Mouse (Mus musculus): ENCODE data around the gene Arf6.
A peak's percentile ranks its signal among the peaks of the same experiment; 100 is the strongest.
"Not testable (repeated sequence)": the region's sequence is repeated elsewhere in the genome, so short reads cannot be mapped to it uniquely, and the experiment has no call there.

Gene Arf6

GRCm38 (mm10) chr12:69371854-69372671 is at the start of gene Arf6, which contains the start of gene Gm9887:
Gene Arf6, plus strand, starts transcription at chr12:69372150.
Gene Gm9887, minus strand, starts transcription at chr12:69372458.
- peak; percentile 98 to 99 for DNase-seq

DNA sequence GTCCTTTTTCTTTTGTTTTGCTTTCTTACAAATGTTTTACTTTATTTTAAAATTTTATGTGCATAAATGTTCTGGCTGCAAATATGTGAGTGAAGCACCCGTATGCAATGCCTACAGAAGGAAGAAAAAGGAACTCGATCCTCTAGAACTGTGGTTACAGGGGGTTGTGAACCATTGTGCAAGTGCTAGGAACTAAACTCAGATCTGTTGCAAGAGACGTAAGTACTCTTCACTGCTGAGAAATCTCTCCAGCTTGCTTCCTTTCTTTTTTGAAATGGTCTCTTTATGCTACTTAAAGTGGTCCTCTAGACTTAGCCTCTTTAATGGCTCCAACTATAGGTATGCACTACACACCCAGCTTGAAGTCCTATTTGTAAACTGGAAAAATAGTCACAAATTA is 40.8 kb upstream of the Arf6 start:
- DNase-seq, result no peak

DNA sequence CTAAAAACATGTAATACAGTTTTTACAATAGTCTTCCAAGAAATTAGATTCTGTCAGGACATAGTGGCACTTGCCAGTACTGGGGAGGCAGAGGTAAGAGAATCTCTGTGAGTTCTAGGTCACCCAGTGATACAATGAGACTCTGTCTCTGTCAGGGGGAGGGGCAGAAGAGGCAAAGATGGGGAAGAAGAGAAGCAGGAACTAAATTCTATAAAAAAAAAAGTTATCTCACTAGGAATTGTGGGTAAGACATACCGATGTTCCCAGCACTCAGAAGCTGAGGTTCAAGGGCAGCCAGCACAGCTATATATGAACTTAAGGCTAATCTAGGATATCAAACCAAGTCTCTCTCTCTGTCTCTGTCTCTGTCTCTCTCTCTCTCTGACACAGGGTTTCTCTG is 39.8 kb upstream of the Arf6 start:
- DNase-seq, result no peak

- no peak for DNase-seq
These were observed 38.4 kb upstream of the Arf6 start for GRCm38 (mm10) chr12:69333547-69333946.

GRCm38 (mm10) chr12:69349928-69350327 is 22.0 kb upstream of the Arf6 start:
- DNase-seq, result no peak

DNA sequence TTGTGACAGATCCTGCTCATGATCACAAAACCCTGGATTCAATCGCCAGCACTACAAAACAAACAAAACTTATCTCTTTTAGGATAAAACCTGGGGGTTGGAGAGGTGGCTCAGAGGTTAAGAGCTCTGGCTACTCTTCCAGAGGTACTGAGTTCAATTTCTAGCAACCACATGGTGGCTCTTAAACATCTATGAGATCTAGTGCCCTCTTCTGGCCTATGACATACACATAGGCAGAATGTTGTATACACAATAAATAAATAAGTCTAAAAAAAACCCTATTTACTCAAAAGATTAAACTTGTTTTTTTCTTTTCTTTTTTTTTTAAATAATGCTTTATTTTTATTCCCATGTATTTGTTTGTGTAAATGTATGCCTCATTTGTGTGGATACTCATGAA is 20.3 kb upstream of the Arf6 start:
- no peak for DNase-seq

DNA sequence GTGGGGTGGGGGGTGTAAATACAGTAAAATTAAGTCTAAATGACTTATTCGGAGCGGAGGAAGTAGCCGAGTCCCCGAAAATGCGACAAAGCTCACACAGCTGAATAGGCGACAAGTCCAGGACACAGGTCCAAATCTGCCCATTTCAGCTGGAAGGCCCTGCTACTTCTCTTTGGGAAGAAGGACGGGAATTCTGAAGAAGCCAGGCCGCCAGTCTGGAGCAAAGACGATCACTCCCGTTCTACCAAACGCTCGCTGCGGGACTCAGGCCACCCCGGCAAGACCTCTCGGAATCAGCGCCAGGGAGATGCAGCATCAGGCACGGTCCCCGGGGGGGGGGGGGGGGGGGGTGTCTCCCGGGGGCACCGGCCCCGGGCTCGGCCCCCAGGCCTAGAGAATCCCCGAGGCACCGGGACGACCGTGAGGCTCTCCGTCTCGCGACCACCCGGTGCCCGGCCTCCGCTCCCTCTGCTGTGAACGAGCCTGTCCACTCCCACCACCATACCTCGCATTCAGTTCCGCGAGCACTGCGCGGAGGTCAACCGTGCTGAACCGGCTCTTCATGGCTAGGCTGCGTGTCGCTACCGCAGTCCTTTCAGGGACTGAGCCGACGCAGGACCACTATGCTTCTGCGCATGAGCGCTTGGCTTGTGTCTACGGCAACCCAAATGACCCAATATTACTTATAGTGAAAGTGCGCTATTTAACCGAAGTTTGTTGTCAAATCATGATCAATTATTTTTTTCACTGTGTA is 15.2 kb upstream of the Arf6 start, which contains the start of gene Nemf:
Gene Nemf (minus strand): TSS at position 620 of the 754 bp plus-strand sequence.
- DNase-seq, result peak; percentile 91 to 96

DNA sequence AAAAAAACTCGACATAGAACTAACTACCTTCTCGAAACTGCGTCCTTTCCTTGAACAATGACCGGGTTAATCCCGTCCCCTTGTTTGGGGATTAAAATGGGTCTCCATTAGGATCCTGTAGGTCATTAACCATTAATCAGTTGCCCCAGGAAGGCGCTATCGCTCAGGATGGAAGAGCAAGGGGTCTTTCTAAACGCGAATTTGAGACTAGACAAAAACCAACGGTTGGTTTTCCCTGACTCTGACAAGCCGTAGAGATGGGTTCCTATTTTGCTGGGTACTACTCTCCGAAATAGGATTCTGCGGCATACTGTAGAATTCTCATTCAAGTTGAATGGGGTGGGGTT is 14.7 kb upstream of the Arf6 start:
- DNase-seq, result no peak

- peak; percentile 38 to 74 for DNase-seq
These were observed 11.3 kb upstream of the Arf6 start for GRCm38 (mm10) chr12:69360655-69360996.

DNA sequence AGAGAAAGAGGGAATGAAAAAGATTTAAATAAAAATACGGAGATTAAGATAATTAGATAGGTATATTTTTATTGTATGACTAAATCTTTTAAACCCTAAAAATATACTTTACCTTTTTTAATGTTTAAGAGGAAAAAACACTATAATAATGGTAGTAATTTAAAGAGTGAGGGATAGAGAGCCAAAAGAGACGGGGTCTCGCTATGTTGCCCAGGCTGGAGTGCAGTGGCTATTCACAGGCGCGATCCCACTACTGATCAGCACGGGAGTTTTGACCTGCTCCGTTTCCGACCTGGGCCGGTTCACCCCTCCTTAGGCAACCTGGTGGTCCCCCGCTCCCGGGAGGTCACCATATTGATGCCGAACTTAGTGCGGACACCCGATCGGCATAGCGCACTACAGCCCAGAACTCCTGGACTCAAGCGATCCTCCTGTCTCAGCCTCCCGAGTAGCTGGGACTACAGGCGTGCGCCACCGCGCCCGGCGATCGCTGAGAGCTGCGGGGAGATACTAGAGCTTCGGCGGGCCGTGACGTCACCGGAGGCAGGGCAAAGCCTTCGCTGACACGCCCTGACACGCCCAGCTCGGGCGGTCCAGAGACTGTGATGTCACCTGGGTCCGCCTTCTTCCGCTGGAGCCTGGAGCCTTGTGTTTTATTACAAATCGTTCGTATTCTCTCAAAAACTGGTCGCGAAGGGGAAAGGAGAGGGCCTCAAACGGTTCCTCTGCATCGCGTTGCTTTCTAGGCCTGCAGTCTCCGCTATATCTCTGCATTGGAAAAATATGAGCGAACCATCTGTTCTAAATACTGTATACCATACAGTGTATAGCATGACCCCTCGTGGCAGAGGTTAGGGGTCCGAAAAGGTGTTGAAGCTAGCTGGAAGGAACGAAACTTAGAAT is 10.7 kb upstream of the Arf6 start:
- DNase-seq, result peak; percentile 99

GRCm38 (mm10) chr12:69361919-69362318 is 10.0 kb upstream of the Arf6 start:
- DNase-seq, result no peak

GRCm38 (mm10) chr12:69362388-69362787 is 9.6 kb upstream of the Arf6 start:
- no peak for DNase-seq

- not testable (repeated sequence) for DNase-seq
These were observed 8.8 kb upstream of the Arf6 start for GRCm38 (mm10) chr12:69363110-69363509.

- DNase-seq, result peak; percentile 72 to 77
These were observed 7.8 kb upstream of the Arf6 start for GRCm38 (mm10) chr12:69363899-69364762.

DNA sequence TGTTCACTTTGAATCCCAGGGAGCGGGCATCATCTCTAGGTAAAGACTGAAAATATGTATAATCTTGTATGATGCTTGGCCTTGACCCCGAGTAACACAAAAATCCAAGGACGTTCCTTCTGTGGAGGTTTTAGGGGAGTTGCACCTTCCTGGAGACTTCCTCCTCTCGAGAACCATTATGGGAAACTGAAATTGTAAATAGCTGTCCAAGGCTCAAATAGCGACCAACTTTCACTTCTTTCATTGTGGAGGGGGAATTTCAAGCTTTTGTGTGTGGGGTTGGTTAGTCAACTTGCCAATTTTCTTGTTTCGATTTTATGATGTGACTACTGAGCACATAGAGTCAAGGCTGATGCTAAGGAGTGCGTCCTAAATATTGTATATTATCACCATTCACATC is 6.2 kb upstream of the Arf6 start:
- no peak for DNase-seq

GRCm38 (mm10) chr12:69366424-69366823 is 5.5 kb upstream of the Arf6 start:
- DNase-seq, result no peak

GRCm38 (mm10) chr12:69367557-69367956 is 4.4 kb upstream of the Arf6 start:
- DNase-seq, result no peak

GRCm38 (mm10) chr12:69370936-69371335 is 1.0 kb upstream of the Arf6 start:
- no peak for DNase-seq

DNA sequence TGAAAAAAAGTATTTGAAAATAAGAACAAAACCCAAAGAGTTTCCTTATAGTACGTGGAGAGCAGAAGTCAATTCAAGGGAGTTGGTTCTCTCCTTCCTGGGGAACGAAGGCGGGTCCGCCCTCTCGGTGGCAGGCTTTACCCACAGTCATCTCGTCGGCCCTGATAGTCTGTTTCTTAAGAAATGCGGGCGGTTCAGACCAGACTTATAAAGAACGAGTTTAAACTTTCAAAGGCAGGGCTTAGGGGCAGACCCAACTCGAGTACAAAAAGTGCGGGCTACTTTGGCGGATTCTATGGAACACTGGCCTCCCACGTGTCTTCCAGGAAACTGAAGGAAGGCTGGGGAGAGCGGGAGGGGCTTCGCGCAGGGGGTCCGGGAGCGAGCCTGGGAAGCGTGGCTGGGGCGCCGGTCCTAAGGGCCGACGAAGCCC is 513 bp upstream of the Arf6 start:
- no peak for DNase-seq

GRCm38 (mm10) chr12:69372731-69373331 is 881 bp downstream of the Arf6 start:
- DNase-seq, result peak; percentile 16 to 31

Data from cerebellum, postnatal 36 days (tissue).